Mouse (Mus musculus) neural tube, embryonic 14.5 days (tissue): ENCODE results near the gene Hoxd3. TPM values are rescaled to one million over a fixed set of nuclear protein-coding genes. Genes with fewer than 3 reads are reported as not detected.

Experiments used
- ATAC-seq: fragments of 200-750 bp; cut with Nextera tagmentation; 2 replicates; pipeline ENCODE4 v1.8.0; 2017; ENCODE audit warnings: low read depth, mild to moderate bottlenecking, moderate TSS enrichment, moderate library complexity
- H3K27ac ChIP-seq: fragments of 300-500 bp; sonication (generic); 2 replicates; pipeline ENCODE4 v1.5.1; 2014; ENCODE audit warnings: low read depth, mild to moderate bottlenecking, control low read depth, low read length, moderate library complexity, mixed read lengths
- H3K27me3 ChIP-seq: fragments of 300-500 bp; sonication (generic); 2 replicates; pipeline ENCODE4 v1.6.1; 2014; ENCODE audit warnings: low read length; ENCODE audit not compliant: control insufficient read depth, insufficient read depth
- H3K36me3 ChIP-seq: fragments of 300-500 bp; sonication (generic); 2 replicates; pipeline ENCODE4 v1.6.1; 2014; ENCODE audit warnings: low read length, mixed read lengths; ENCODE audit not compliant: control insufficient read depth, insufficient read depth
- H3K4me1 ChIP-seq: fragments of 300-500 bp; sonication (generic); 2 replicates; pipeline ENCODE4 v1.6.1; 2014; ENCODE audit warnings: low read length; ENCODE audit not compliant: control insufficient read depth, insufficient read depth
- H3K4me2 ChIP-seq: fragments of 300-500 bp; sonication (generic); 2 replicates; pipeline ENCODE4 v1.6.1; 2014; ENCODE audit warnings: mild to moderate bottlenecking, low read depth, low read length, control low read depth
- H3K4me3 ChIP-seq: fragments of 300-500 bp; sonication (generic); 2 replicates; pipeline ENCODE4 v1.5.1; 2014; ENCODE audit warnings: low read depth, low read length, control low read depth, mixed read lengths
- H3K9ac ChIP-seq: fragments of 300-500 bp; sonication (generic); replicated peaks from 2 replicates; pipeline ENCODE4 v1.6.1; 2014; ENCODE audit warnings: low read depth, mild to moderate bottlenecking, control low read depth, low read length, mixed read lengths
- H3K9me3 ChIP-seq: fragments of 300-500 bp; sonication (generic); 2 replicates; pipeline ENCODE4 v1.6.1; 2016; ENCODE audit warnings: low read length; ENCODE audit not compliant: control insufficient read depth
- WGBS: fragments of 180-500 bp; shearing (Covaris S2); extraction: QIAGEN DNeasy Blood & Tissue Kit; methylation state at CpG from one replicate; pipeline ENCODE4 v1.1.7; 2014; 5-methylcytosine and 5-hydroxymethylcytosine counted together
- microRNA counts: library from miRNA; unstranded; fragments of <30 nt; microRNA quantifications from one replicate; lab custom pipeline; 2016
- microRNA-seq: library from miRNA; unstranded; fragments of <30 nt; microRNA quantifications from one replicate; pipeline ENCODE4, GENCODE M21; 2016
- polyA plus RNA-seq: library from polyadenylated mRNA; unstranded; fragments of >200 nt; fragmentation: Nextera tagmentation; extraction: Ambion mirVana; gene quantifications from 2 replicates; pipeline ENCODE4 v1.2.1, GENCODE M21; 2014

Hoxd3 gene
- polyA plus RNA-seq, 1 experiment from 2014 or later = 13.5 TPM

DNA sequence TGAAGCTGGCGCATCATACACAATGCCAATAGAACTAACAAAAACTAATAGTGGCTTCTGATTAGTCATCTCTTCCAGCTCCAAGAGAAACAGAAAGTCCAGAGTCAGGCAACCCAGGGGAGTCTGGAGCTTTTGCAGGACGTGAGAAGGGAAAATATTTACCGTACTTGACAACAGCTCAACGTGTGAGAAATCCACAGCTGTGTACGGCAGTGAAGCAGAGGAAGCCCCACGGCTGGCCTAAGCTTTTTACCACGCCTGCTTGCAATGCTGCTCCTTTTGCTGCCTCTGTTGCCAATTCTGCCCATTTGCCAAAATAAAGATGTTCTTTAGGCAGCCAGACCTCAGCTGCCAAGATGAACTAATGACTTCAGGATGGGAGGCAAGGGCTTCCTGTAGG, 83.8 kb downstream of the Hoxd3 start:
- ATAC-seq = no peak
- Histone ChIP-seq H3K4me1 (no peaks in the 10 kb centered on the region), H3K9ac (no peak overlapping the region), H3K9me3 (no peaks in the 10 kb centered on the region), H3K27me3 (no peaks in the 10 kb centered on the region), H3K36me3 (no peaks in the 10 kb centered on the region), H3K4me3 (no peak overlapping the region), H3K4me2 (no peak overlapping the region), H3K27ac (no peak overlapping the region)
- WGBS = 53% methylated on average over 7 of the region's 7 CpGs

MicroRNAs encoded within 50 kb of the gene (microRNA counts, 519-probe panel; counts per million panel counts)
- microRNA mmu-miR-10b (lab: Ali Mortazavi, UCI) = 7,007 counts per million, percentile 97 among the panel's probes with 10 or more counts

Small RNA genes within 50 kb of the gene (microRNA-seq; reads per million reads assigned to microRNA genes)
- gene Gm44463 = not detected
- 203,566 reads per million, percentile 100 among the genes with 10 or more reads in this experiment for gene Mir10b

Other genes starting within 250 kb of the Hoxd3 start
- 56.4 and 57.6 TPM in 2 replicates for gene Lnpk, start 132.5 kb upstream of the Hoxd3 start, polyA plus RNA-seq
- gene Evx2, start 52.4 kb upstream of the Hoxd3 start, polyA plus RNA-seq = 0.36 and 0.55 TPM in 2 replicates
- gene Hoxd13, start 43.6 kb upstream of the Hoxd3 start, polyA plus RNA-seq = not detected in 2 replicates
- not detected in 2 replicates for gene Hoxd12, start 36.9 kb upstream of the Hoxd3 start, polyA plus RNA-seq
- 0.09 TPM in 1 of 2 replicates, not detected in the other for gene Hoxd11, start 32.4 kb upstream of the Hoxd3 start, polyA plus RNA-seq
- gene Hoxd10, start 20.0 kb upstream of the Hoxd3 start, polyA plus RNA-seq = 55.4 and 90.2 TPM in 2 replicates
- 20.9 and 37.4 TPM in 2 replicates for gene Hoxd9, start 14.2 kb upstream of the Hoxd3 start, polyA plus RNA-seq
- 19.9 and 23.6 TPM in 2 replicates for gene Hoxd8, start 7.3 kb upstream of the Hoxd3 start, polyA plus RNA-seq
- 4.7 and 5.5 TPM in 2 replicates for gene Hoxd4, start within 50 bp of the Hoxd3 start, polyA plus RNA-seq
- 1.4 and 2.5 TPM in 2 replicates for gene Gm28230, start 14.8 kb downstream of the Hoxd3 start, polyA plus RNA-seq
- gene Hoxd1, start 51.1 kb downstream of the Hoxd3 start, polyA plus RNA-seq = 0.32 and 4.6 TPM in 2 replicates
- 163 and 177 TPM in 2 replicates for gene Mtx2, start 113.9 kb downstream of the Hoxd3 start, polyA plus RNA-seq